Mouse (Mus musculus) liver, adult 2 months (tissue): Measurements from ENCODE around the gene Gm6588.
A peak's percentile ranks its signal among the peaks of the same experiment; 100 is the strongest.

Source experiments
- CTCF ChIP-seq: fragments of 200-500 bp; IDR thresholded peaks from 2 replicates; pipeline ENCODE4 v1.5.1; 2011; ENCODE audit warnings: low read depth, low read length, control low read depth
- POLR2A ChIP-seq: fragments of 200-500 bp; IDR thresholded peaks from 2 replicates; pipeline ENCODE4 v1.6.1; 2011; ENCODE audit warnings: low read length, control low read depth; ENCODE audit not compliant: insufficient read depth; ENCODE audit errors: extremely low read depth

DNA sequence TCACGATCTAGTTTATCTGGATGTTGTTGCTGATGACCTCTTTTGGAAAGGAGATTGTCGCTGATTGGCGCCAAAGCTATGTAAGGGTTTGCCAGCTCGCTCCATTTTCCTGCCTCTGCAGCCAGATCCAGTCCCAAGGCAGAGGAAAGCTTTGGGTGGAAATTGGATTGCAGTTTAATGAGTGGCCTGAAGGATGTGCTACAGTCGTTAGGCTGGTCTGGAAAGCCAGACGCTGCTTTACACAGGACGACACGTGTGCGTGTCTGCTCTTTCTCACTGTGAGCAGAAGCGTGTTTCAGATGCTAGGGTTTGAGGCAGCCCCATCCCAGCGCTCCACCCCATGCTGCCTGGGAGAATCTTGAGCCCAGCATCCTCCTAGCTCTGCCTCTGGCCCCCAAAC lies 42.3 kb downstream of the Gm6588 start:
- no peak for TF ChIP-seq POLR2A
- TF ChIP-seq CTCF, result 0 out of 2 replicates have a peak, but pooled peaks have one; percentile 20
